Mouse (Mus musculus): ENCODE measurements around the gene Tpm4. TPM values are rescaled to one million over a fixed set of nuclear protein-coding genes. Genes with fewer than 3 reads are reported as not detected.

Gene Tpm4
- total and polyA plus RNA-seq, 3 experiments: 30.1 to 222 (median 188) TPM

DNA sequence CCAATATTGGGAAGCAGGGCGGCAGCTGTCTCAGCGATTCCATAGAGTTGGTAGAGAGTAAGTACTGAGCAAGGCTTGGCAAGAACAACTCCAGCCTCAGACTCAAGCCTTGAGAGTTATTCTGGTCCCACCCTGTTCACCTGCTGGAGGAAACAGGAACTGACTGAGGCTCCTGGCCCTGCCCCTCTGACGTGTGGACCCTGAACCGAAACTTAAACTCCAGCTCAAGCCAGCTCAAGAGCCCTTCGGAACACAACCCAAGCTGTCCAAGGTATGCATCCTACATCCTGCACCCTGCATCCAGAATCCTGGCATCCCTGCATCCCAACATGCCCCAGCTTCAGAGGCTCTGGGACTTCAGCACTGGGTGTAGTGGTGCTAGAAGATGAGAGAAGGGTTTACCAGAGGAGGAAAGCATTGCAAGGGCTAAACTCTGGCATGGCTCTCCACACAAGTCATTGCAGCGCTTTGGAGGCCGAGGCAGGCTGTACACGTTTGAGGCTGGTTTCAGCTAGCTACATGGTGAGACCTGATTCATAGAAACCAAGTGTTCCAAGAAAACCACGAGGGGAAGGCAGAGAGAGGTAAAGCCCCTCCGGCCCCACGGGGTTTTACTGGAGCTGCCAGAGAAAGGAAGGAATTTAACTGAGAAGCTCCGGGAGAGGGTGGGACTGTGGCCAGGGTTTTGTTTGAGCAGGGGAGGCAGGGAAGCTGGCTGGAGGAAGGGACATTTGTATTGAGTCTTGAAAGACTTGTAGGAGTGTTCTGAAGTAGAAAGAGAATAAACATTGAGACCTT lies 54.8 kb downstream of the Tpm4 start, which contains the start of gene Hsh2d:
TSS of gene Hsh2d (plus strand) at position 222 of the 798 bp plus-strand sequence.
- DNase-seq: no peak

DNA sequence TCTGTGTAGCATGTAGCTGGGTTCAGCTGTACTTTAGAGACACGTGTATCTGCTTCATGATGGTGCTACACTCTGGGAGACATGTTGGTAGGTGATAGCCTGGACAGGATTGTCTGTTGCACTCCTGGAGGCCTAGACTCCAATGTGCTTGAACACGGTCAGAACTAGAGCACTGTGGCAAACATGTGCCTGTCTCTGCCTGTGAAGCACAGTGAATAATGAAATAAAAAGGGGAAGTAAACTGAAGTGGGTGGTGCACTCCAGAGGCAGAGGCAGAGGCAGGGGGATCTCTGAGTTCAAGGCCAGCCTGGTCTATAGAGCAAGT lies 55.4 kb downstream of the Tpm4 start:
- DNase-seq: no peak

DNA sequence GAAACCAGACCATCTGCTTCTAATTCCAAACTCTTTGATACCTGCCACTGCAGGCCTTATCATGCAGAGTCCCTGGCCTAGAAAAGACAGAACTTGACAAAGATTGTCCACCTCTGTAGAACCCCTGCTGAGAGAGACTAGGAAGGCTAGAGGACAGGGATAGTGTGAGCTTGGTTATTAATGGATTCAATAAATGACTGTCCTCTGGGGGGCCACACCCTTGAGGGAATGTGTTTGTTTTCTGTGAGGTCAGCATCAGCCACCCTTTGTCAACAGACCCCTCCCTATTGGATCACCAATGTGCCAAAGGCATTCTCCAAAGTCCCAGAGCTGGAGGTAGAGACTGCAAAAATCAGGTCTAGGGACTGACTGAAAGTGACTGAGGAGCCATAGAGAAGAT lies 57.3 kb downstream of the Tpm4 start:
- no peak for DNase-seq

DNA sequence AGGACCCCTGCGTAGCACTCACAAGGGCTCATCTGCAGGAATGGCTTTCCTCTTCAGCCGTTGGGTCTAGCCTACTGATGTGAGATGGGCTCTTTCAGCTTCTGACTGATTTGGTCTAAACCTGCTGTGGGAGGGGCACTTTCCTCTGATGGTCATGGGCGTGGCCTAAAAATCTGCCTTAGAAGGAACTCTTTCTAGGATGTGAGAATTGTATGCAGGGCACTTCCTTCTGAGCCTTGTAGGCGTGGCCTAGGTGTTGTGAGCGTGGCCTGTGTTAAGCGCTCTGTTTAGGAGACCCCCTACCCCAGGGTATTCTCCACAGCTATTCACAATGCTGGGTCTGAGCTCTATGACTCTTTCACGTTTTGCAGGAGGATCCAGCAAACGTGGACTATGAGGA lies 63.2 kb downstream of the Tpm4 start:
- no peak for DNase-seq

Other genes starting within 250 kb of the Tpm4 start
- gene Zfp882, start 226.4 kb upstream of the Tpm4 start, total RNA-seq (2021): 1 to 10 TPM; 5.7 to 7.3 TPM
- gene Zfp882, start 226.4 kb upstream of the Tpm4 start, polyA plus RNA-seq (2012; rRNA removed): 0.11 and 0.21 TPM in 2 replicates
- 10 to 100 TPM; 26.8 to 45.2 TPM for gene Zfp617, start 226.3 kb upstream of the Tpm4 start, total RNA-seq (2021)
- 0.59 and 0.71 TPM in 2 replicates for gene Zfp617, start 226.3 kb upstream of the Tpm4 start, polyA plus RNA-seq (2012; rRNA removed)
- gene Zfp961, start 183.9 kb upstream of the Tpm4 start, total RNA-seq (2021): 10 to 100 TPM; 17.0 to 26.0 TPM
- gene Zfp961, start 183.9 kb upstream of the Tpm4 start, polyA plus RNA-seq (2012; rRNA removed): 0.71 and 1.3 TPM in 2 replicates
- gene Cyp4f18, start 125.3 kb upstream of the Tpm4 start, total RNA-seq (2021): 10 to 100 TPM in 1 of 2 experiments, 1 to 10 TPM in 1; 8.1 to 15.7 TPM
- gene Cyp4f18, start 125.3 kb upstream of the Tpm4 start, polyA plus RNA-seq (2012; rRNA removed): 10.8 and 19.0 TPM in 2 replicates
- gene Olfr372, start 93.8 kb upstream of the Tpm4 start, total RNA-seq (2021): not detected
- gene Olfr372, start 93.8 kb upstream of the Tpm4 start, polyA plus RNA-seq (2012; rRNA removed): not detected in 2 replicates
- not detected for gene Olfr373, start 51.8 kb upstream of the Tpm4 start, total RNA-seq (2021)
- gene Olfr373, start 51.8 kb upstream of the Tpm4 start, polyA plus RNA-seq (2012; rRNA removed): not detected in 2 replicates
- gene Olfr374, start 27.9 kb upstream of the Tpm4 start, total RNA-seq (2021): not detected
- not detected in 2 replicates for gene Olfr374, start 27.9 kb upstream of the Tpm4 start, polyA plus RNA-seq (2012; rRNA removed)
- 10 to 100 TPM; 61.7 to 79.3 TPM for gene Rab8a, start 26.2 kb downstream of the Tpm4 start, total RNA-seq (2021)
- 16.2 and 16.9 TPM in 2 replicates for gene Rab8a, start 26.2 kb downstream of the Tpm4 start, polyA plus RNA-seq (2012; rRNA removed)
- gene Hsh2d, start 54.7 kb downstream of the Tpm4 start, total RNA-seq (2021): not detected
- 0.17 TPM in 1 of 2 replicates, not detected in the other for gene Hsh2d, start 54.7 kb downstream of the Tpm4 start, polyA plus RNA-seq (2012; rRNA removed)
- gene Cib3, start 77.9 kb downstream of the Tpm4 start, total RNA-seq (2021): not detected
- 0.07 TPM in 1 of 2 replicates, not detected in the other for gene Cib3, start 77.9 kb downstream of the Tpm4 start, polyA plus RNA-seq (2012; rRNA removed)
- gene Gm11034, start 78.7 kb downstream of the Tpm4 start, total RNA-seq (2021): not detected
- gene Gm11034, start 78.7 kb downstream of the Tpm4 start, polyA plus RNA-seq (2012; rRNA removed): not detected in 2 replicates
- 10 to 100 TPM; 58.6 to 63.8 TPM for gene Fam32a, start 84.8 kb downstream of the Tpm4 start, total RNA-seq (2021)
- gene Fam32a, start 84.8 kb downstream of the Tpm4 start, polyA plus RNA-seq (2012; rRNA removed): 21.0 and 23.3 TPM in 2 replicates
- gene Ap1m1, start 105.0 kb downstream of the Tpm4 start, total RNA-seq (2021): 10 to 100 TPM; 66.3 to 67.8 TPM
- 62.1 and 75.1 TPM in 2 replicates for gene Ap1m1, start 105.0 kb downstream of the Tpm4 start, polyA plus RNA-seq (2012; rRNA removed)
- gene Gm10282, start 170.3 kb downstream of the Tpm4 start, total RNA-seq (2021): 10 to 100 TPM in 1 of 2 experiments, 1 to 10 TPM in 1; 6.4 to 17.1 TPM
- gene Gm10282, start 170.3 kb downstream of the Tpm4 start, polyA plus RNA-seq (2012; rRNA removed): 0.10 and 0.33 TPM in 2 replicates
- gene Klf2, start 184.1 kb downstream of the Tpm4 start, total RNA-seq (2021): 10 to 100 TPM; 34.4 to 53.0 TPM
- 94.5 and 128 TPM in 2 replicates for gene Klf2, start 184.1 kb downstream of the Tpm4 start, polyA plus RNA-seq (2012; rRNA removed)